Mouse (Mus musculus) G1E (cell line): ENCODE measurements around the gene Asah2.

Experiments
- CTCF ChIP-seq: IDR thresholded peaks from 2 replicates; pipeline ENCODE4 v1.5.1; 2012; ENCODE audit warnings: low read depth, low read length, inconsistent platforms, mixed read lengths
- POLR2AphosphoS5 ChIP-seq: IDR thresholded peaks from 2 replicates; pipeline ENCODE4 v1.6.1; 2012; ENCODE audit warnings: low read depth, low read length, inconsistent platforms; ENCODE audit not compliant: insufficient replicate concordance
- TAL1 ChIP-seq: conservative IDR thresholded peaks from 2 replicates; pipeline ENCODE4 v1.6.1; 2012; ENCODE audit warnings: low read depth, low read length, inconsistent platforms, mixed read lengths

DNA sequence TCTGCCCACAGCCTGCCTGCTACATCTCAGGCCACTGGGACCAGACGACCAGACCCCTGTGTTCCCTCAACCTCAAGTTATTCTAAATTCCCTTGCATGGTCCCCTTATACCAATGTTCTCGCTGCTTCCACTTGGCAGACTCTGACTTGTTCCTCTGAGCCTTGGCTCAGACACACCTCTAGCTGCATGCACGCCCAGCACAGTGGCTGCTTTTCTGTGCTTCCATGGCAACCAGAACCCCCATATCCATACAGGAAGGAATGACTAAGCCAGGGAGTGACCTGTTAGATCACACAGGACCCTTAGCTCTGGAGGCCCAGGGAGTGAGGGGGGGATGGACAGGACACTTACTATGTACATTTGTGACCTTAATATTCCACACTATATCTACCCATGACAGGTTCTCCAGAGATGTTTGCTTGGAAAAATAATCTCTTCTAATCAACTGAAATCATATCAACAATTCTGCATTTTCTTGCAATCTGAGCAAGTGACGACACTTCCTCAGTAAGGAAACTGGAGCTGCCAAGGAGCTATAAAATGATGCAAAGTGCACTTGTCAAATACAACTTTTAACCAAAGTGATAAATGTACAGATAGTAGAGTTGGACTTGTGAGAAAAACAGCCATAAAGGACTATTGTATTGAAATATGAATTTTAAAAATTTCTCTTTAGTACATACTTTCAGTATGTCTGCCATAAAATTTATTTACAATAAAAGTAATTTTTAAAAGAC lies 29.0 kb upstream of the Asah2 start:
- TF ChIP-seq CTCF (no peak), TAL1 (no peak), POLR2AphosphoS5 (no peak)
